Comparison of ENCODE assay signal across 9 mouse cellular contexts in the genomic region with DNA sequence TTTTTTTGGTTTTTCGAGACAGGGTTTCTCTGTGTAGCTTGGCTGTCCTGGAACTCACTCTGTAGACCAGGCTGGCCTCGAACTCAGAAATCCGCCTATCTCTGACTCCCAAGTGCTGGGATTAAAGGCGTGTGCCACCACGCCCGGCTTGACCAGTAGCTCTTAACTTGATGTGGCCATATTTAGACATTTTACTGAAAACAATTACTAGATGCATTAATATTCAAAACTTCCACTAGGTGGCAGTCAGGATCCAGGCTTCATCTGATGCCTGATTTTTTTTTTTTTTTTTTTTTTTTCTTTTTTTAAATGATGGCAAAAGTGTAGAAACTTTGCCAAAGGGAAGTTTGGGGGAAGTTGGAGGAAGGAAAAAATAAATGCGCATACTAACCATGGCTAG. TPM values are rescaled to one million over a fixed set of nuclear protein-coding genes. Genes with fewer than 3 reads are reported as not detected.
DNase-seq lines count a peak whose midpoint lies in the region; ATAC-seq and TF ChIP-seq lines count a peak whose summit lies in the region.
"Had no signal": no experiment of that assay in that cellular context is flagged by ENCODE, and none has a peak within 500 bp of the region (broad histone marks: within the 10 kb centered on the region; RNA-seq: fewer than 3 reads in every experiment).

No protein-coding gene starts in this region.

- H3K9ac ChIP-seq in forebrain, embryonic 16.5 days (replicated peaks; ENCODE audit: low read depth, low read length): no peak overlapping the region
- H3K9ac ChIP-seq: limb, embryonic 15.5 days had no signal

- peak; percentile 21 for DNase-seq in gastrocnemius, postnatal 25 days
- no peak for DNase-seq in gastrocnemius, postnatal 14 days
- peak; percentile 54 for DNase-seq in testis, postnatal 10 days (ENCODE audit: low spot score)
- DNase-seq in testis, postnatal 14 days (ENCODE audit: low spot score): no peak
- DNase-seq in embryo, embryonic 10 days (ENCODE audit: low spot score): peak; percentile 79
- DNase-seq in kidney, postnatal 36 days: peak; percentile 45 to 72

- TF ChIP-seq POLR2A in small intestine, adult 2 months (IDR thresholded peaks at IDR 0.05; ENCODE audit: low read depth, low read length): no peak

- no peaks in the 10 kb centered on the region for H3K9me3 ChIP-seq in forebrain, embryonic 16.5 days (ENCODE audit: control insufficient read depth, low read length)
- H3K9me3 ChIP-seq: limb, embryonic 15.5 days had no signal

- peaks cover 7% of the 10 kb centered on the region; the same call in 1 of the 2 replicates for H3K4me1 ChIP-seq in small intestine, adult 2 months (ENCODE audit: control insufficient read depth, insufficient read depth, insufficient read length, low read length)
- peaks cover 7% of the 10 kb centered on the region for H3K4me1 ChIP-seq in forebrain, embryonic 16.5 days (replicated peaks; ENCODE audit: control insufficient read depth, insufficient read depth, low read length)

- TF ChIP-seq CTCF in small intestine, adult 2 months (IDR thresholded peaks at IDR 0.05; ENCODE audit: extremely low read depth, insufficient read length, insufficient replicate concordance, low read depth, low read length): peak; percentile 16; the same call in 1 of the 2 replicates

- no peak for ATAC-seq in forebrain, embryonic 16.5 days

- no peak overlapping the region for H3K27ac ChIP-seq in small intestine, adult 2 months (ENCODE audit: insufficient read depth, low read depth, low read length)
- H3K27ac ChIP-seq in forebrain, embryonic 16.5 days (ENCODE audit: low read length): no peak overlapping the region
- H3K27ac ChIP-seq: limb, embryonic 15.5 days had no signal

- H3K4me3 ChIP-seq in small intestine, adult 2 months (ENCODE audit: low read depth, low read length): no peak overlapping the region
- no peak overlapping the region for H3K4me3 ChIP-seq in forebrain, embryonic 16.5 days (replicated peaks; ENCODE audit: low read length)
- H3K4me3 ChIP-seq: limb, embryonic 15.5 days had no signal

- no peaks in the 10 kb centered on the region for H3K27me3 ChIP-seq in small intestine, adult 2 months (ENCODE audit: control insufficient read depth, insufficient read depth, low read length)
- no peaks in the 10 kb centered on the region for H3K27me3 ChIP-seq in forebrain, embryonic 16.5 days (replicated peaks; ENCODE audit: control insufficient read depth, insufficient read depth, low read length)
- H3K27me3 ChIP-seq: limb, embryonic 15.5 days had no signal

- no peak overlapping the region for H3K4me2 ChIP-seq in forebrain, embryonic 16.5 days (ENCODE audit: low read length)
- H3K4me2 ChIP-seq: limb, embryonic 15.5 days had no signal

- no peaks in the 10 kb centered on the region for H3K36me3 ChIP-seq in small intestine, adult 2 months (ENCODE audit: control insufficient read depth, insufficient read depth, low read length)
- no peaks in the 10 kb centered on the region for H3K36me3 ChIP-seq in forebrain, embryonic 16.5 days (ENCODE audit: control insufficient read depth, insufficient read depth)
- H3K36me3 ChIP-seq: limb, embryonic 15.5 days had no signal

- intact Hi-C loops in gastrocnemius, postnatal 14 days (cut with DNase I; ENCODE audit: low total_unique reads): no loop called here

- 10% methylated on average over 7 of the region's 7 CpGs for WGBS in small intestine, adult 2 months
- WGBS in forebrain, embryonic 16.5 days: 16% methylated on average over 7 of the region's 7 CpGs

RNA-seq across cellular contexts. Expression of gene Smndc1, which starts 4.2 kb away (rescaled TPM):
- total RNA-seq in gastrocnemius, postnatal 25 days (2021): 10 to 100 TPM; 21.6 to 22.3 TPM
- 10 to 100 TPM; 24.3 to 26.6 TPM for total RNA-seq in gastrocnemius, postnatal 14 days (2021)
- 0.39 and 1.6 TPM in 2 replicates for polyA plus RNA-seq in small intestine, adult 2 months (2012; rRNA removed)
- 33.2 and 39.6 TPM in 2 replicates for polyA plus RNA-seq in forebrain, embryonic 16.5 days (2015; fragmentation: Nextera tagmentation; extraction: Ambion mirVana)

RNA-seq across cellular contexts. Expression of gene Gm10197, which starts 23.0 kb away (rescaled TPM):
- total RNA-seq in gastrocnemius, postnatal 25 days (2021): not detected
- not detected for total RNA-seq in gastrocnemius, postnatal 14 days (2021)
- polyA plus RNA-seq in small intestine, adult 2 months (2012; rRNA removed): not detected in 2 replicates
- polyA plus RNA-seq in forebrain, embryonic 16.5 days (2015; fragmentation: Nextera tagmentation; extraction: Ambion mirVana): not detected in 2 replicates
- polyA plus RNA-seq: limb, embryonic 15.5 days had no signal

Comparison
In these comparisons a context has a peak if more than half of its experiments do, and no peak if none do; other contexts are left out.
1. DNase-seq: peak in gastrocnemius, postnatal 25 days (single experiment), testis, postnatal 10 days (single experiment), embryo, embryonic 10 days (single experiment) and kidney, postnatal 36 days (2 of 2); none in gastrocnemius, postnatal 14 days (single experiment) and testis, postnatal 14 days (single experiment).